15 mouse cellular contexts compared by ENCODE assay signal in genomic region chr1:60998008-60998557, GRCm38 (mm10). TPM values are rescaled to one million over a fixed set of nuclear protein-coding genes. Genes with fewer than 3 reads are reported as not detected.
A peak's percentile ranks its signal among the peaks of the same experiment; 100 is the strongest.
DNase-seq lines count a peak whose midpoint lies in the region; ATAC-seq and TF ChIP-seq lines count a peak whose summit lies in the region.
"Had no signal": no experiment of that assay in that cellular context is flagged by ENCODE, and none has a peak within 500 bp of the region (broad histone marks: within the 10 kb centered on the region; RNA-seq: fewer than 3 reads in every experiment).

No protein-coding gene starts in this region.

- peak; percentile 80 for ATAC-seq in frontal cortex, adult (ENCODE audit: low TSS enrichment)
- no peak for ATAC-seq in Patski
- ATAC-seq: hindbrain, embryonic 16.5 days; liver, embryonic 12.5 days; midbrain, embryonic 16.5 days had no signal

- POLR2A ChIA-PET in Patski (lab: Charles Lee) = interaction anchor here (0.6 kb wide), 1 partner anchor 89 kb away, joined by 3 read pairs; no protein-coding TSS in a partner anchor

- in situ Hi-C loops in Patski (cut with MboI; ENCODE audit: low pct_unique_long_range_greater_than_20kb) = no loop called here

- no peak for DNase-seq in frontal cortex, postnatal 25 days (ENCODE audit: low spot score in 2 of 2)
- peak; percentile 18 to 35 for DNase-seq in layer of hippocampus, postnatal 14 days (ENCODE audit: low spot score in 2 of 2)
- no peak for DNase-seq in layer of hippocampus, postnatal 10 days (ENCODE audit: low spot score in 2 of 2)
- no peak for DNase-seq in Patski (ENCODE audit: low read depth, low spot score)
- DNase-seq in cerebellum, postnatal 10 days = peak; percentile 38 to 53
- no peak for DNase-seq in embryo, embryonic 10 days (ENCODE audit: low spot score)
- DNase-seq in ovary, postnatal 10 days (ENCODE audit: low spot score) = no peak
- DNase-seq: lung, postnatal 10 days; right cerebral cortex, adult 18-20 months had no signal

- CTCF ChIA-PET in Patski (lab: Charles Lee) = interaction anchor here (0.9 kb wide), 1 partner anchor 11 kb away, joined by 3 read pairs; no protein-coding TSS in a partner anchor

- TF ChIP-seq CTCF in Patski (IDR thresholded peaks at IDR 0.05) = peak; percentile 28

- H3K27me3 ChIP-seq in Patski = no peaks in the 10 kb centered on the region
- H3K27me3 ChIP-seq: liver, embryonic 12.5 days; neural tube, embryonic 13.5 days had no signal

RNA-seq across cellular contexts. Expression of gene Icos, which starts 20.4 kb away (rescaled TPM):
- total RNA-seq in layer of hippocampus, postnatal 14 days (2021) = under 1 TPM; 0.17 to 0.21 TPM
- total RNA-seq in layer of hippocampus, postnatal 10 days (2021) = under 1 TPM; 0.32 to 0.47 TPM
- polyA plus RNA-seq in Patski (2021) = 0.01 TPM
- total RNA-seq: gastrocnemius, adult 8-10 months had no signal
- polyA plus RNA-seq: neural tube, embryonic 13.5 days had no signal

Comparison
In these comparisons a context has a peak if more than half of its experiments do, and no peak if none do; other contexts are left out.
1. DNase-seq: peak in layer of hippocampus, postnatal 14 days (2 of 2) and cerebellum, postnatal 10 days (2 of 2); none in frontal cortex, postnatal 25 days (0 of 2), layer of hippocampus, postnatal 10 days (0 of 2), Patski (single experiment), embryo, embryonic 10 days (single experiment) and ovary, postnatal 10 days (single experiment).